Mouse (Mus musculus) forebrain, embryonic 14.5 days (tissue): ENCODE measurements at regions not wholly inside any gene's neighbourhood (a gene's known extent, or its start where the extent isn't known, plus 50 kb on each side); places are given as distances from the start of the nearest gene placed in this dataset.

Source experiments
- ATAC-seq: fragments of 200-750 bp; cut with Nextera tagmentation; 2 replicates; pipeline ENCODE4 v1.8.0; 2017; ENCODE audit warnings: mild to moderate bottlenecking, moderate library complexity
- DNase-seq: peaks from one replicate; pipeline ENCODE4 v3.0.0-alpha.2; 2015; ENCODE audit warnings: low spot score
- H3K27ac ChIP-seq: fragments of 300-500 bp; sonication (generic); 2 replicates; pipeline ENCODE4 v1.5.1; 2014; ENCODE audit warnings: low read depth, mild to moderate bottlenecking, control low read depth, low read length, moderate library complexity
- H3K27me3 ChIP-seq: fragments of 300-500 bp; sonication (generic); replicated peaks from 2 replicates; pipeline ENCODE4 v1.6.1; 2014; ENCODE audit warnings: low read length, control low read depth, mixed read lengths; ENCODE audit not compliant: control insufficient read depth, insufficient read depth
- H3K36me3 ChIP-seq: fragments of 300-500 bp; sonication (generic); 2 replicates; pipeline ENCODE4 v1.6.1; 2014; ENCODE audit warnings: low read length, control low read depth; ENCODE audit not compliant: control insufficient read depth, insufficient read depth
- H3K4me1 ChIP-seq: fragments of 300-500 bp; sonication (generic); 2 replicates; pipeline ENCODE4 v1.6.1; 2014; ENCODE audit warnings: antibody characterized with exemption, low read length, control low read depth; ENCODE audit not compliant: control insufficient read depth, insufficient read depth
- H3K4me2 ChIP-seq: fragments of 300-500 bp; sonication (generic); 2 replicates; pipeline ENCODE4 v1.6.1; 2014; ENCODE audit warnings: mild to moderate bottlenecking, control low read depth, low read length
- H3K4me3 ChIP-seq: fragments of 300-500 bp; sonication (generic); 2 replicates; pipeline ENCODE4 v1.5.1; 2014; ENCODE audit warnings: low read depth, low read length, control low read depth
- H3K9ac ChIP-seq: fragments of 300-500 bp; sonication (generic); 2 replicates; pipeline ENCODE4 v1.6.1; 2014; ENCODE audit warnings: mild to moderate bottlenecking, low read length, control low read depth, moderate library complexity
- H3K9me3 ChIP-seq: fragments of 300-500 bp; sonication (generic); replicated peaks from 2 replicates; pipeline ENCODE4 v1.6.1; 2016; ENCODE audit warnings: low read length, control low read depth, mixed read lengths; ENCODE audit not compliant: control insufficient read depth
- WGBS: fragments of 180-500 bp; shearing (Covaris S2); extraction: QIAGEN DNeasy Blood & Tissue Kit; methylation state at CpG from one replicate; pipeline ENCODE4 v1.1.7; 2014; 5-methylcytosine and 5-hydroxymethylcytosine counted together

DNA sequence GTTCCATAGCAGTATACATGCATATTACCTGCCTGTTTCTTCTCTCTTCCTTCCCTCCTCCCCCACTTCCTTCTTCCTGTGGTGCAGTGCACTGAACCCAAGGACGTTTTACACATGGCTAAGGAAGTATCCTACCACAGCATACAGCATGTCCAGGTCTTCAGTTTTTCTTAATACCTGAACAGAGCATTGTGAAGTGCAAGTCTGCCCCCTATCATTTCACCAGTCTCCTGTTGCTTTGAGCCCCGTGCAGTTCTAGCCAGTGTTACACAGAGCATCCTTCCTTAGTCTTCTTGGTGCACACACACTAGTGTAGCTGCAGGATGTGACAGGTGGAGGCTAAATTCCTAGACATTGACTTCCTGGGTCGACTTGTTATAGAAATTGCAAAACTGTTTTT lies 53.7 kb upstream of the Foxb1 start:
- H3K36me3 ChIP-seq = no peaks in the 10 kb centered on the region
- no peak overlapping the region for H3K4me3 ChIP-seq
- H3K4me2 ChIP-seq = no peak overlapping the region
- H3K27ac ChIP-seq = no peak overlapping the region
- 0 out of 2 replicates have a peak, but pooled peaks cover 8% of the 10 kb centered on the region for H3K27me3 ChIP-seq
- ATAC-seq (no peak), DNase-seq (no peak)
- WGBS = 62% methylated on average over 3 of the region's 3 CpGs
- H3K9me3 ChIP-seq = no peaks in the 10 kb centered on the region
- H3K4me1 ChIP-seq = no peaks in the 10 kb centered on the region
- H3K9ac ChIP-seq = no peak overlapping the region

DNA sequence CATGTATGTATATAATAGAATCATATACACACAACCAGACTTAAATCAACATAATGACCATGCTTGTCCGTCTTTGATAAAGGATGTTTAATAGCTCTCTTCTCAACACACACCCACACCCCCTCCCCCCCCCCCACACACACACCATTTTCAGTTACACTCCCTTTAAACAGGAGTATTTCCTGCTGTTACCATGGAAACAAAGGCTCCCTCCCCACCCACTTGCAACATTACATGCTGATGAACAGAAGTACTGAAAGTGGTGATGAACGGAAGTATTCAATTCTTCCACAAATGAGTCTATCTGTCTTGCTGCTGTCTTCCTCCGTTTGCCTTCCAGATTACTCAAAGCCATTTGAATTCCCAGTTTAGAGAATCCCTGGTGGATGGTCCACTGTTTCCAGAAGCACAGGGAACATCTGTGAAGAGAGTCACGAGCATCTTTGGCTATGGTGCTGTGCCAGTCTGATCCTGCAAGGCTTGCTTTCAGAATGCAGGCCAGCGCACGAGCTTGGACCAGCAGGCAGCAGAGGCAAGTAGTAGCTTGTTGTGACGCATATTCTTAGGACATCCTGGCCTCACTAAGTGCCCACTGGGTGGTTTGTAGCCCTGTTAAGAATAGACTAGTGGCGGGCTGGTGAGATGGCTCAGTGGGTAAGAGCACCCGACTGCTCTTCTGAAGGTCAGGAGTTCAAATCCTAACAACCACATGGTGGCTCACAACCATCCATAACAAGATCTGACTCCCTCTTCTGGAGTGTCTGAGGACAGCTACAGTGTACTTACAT lies 62.6 kb upstream of the Foxb1 start:
- Histone ChIP-seq H3K9me3 (no peaks in the 10 kb centered on the region), H3K4me2 (no peak overlapping the region), H3K9ac (no peak overlapping the region), H3K4me1 (no peaks in the 10 kb centered on the region), H3K27ac (no peak overlapping the region), H3K36me3 (no peaks in the 10 kb centered on the region), H3K27me3 (peaks cover 54% of the 10 kb centered on the region), H3K4me3 (no peak overlapping the region)
- 75% methylated on average over 9 of the region's 9 CpGs for WGBS
- DNase-seq (peak; percentile 14), ATAC-seq (no peak)

DNA sequence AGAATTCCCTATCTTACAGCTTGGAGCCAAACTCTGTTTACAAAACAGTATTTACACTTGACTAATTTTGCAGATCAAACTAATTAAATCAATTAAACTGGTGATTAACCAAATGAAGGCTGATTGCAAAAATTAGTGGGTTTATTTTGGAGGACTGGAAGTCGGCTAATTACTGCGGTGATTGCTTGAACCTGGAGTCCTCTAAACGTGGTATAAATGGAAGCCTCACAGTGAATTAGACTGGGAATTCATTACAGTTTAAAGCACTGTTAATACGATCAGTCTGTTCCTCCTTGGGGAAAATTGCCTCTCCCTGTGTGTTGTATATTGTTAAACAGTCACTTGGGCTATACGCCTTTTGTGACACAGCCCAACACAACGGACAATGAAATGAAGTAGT lies 67.7 kb upstream of the Foxb1 start:
- Histone ChIP-seq H3K27ac (no peak overlapping the region), H3K4me2 (no peak overlapping the region), H3K36me3 (no peaks in the 10 kb centered on the region), H3K27me3 (peaks cover 73% of the 10 kb centered on the region), H3K9ac (no peak overlapping the region), H3K4me1 (no peaks in the 10 kb centered on the region), H3K9me3 (no peaks in the 10 kb centered on the region), H3K4me3 (no peak overlapping the region)
- peak; percentile 74 for DNase-seq
- ATAC-seq = 0 out of 2 replicates have a peak, but pooled peaks have one; percentile 42
- 13% methylated on average over 6 of the region's 6 CpGs for WGBS

DNA sequence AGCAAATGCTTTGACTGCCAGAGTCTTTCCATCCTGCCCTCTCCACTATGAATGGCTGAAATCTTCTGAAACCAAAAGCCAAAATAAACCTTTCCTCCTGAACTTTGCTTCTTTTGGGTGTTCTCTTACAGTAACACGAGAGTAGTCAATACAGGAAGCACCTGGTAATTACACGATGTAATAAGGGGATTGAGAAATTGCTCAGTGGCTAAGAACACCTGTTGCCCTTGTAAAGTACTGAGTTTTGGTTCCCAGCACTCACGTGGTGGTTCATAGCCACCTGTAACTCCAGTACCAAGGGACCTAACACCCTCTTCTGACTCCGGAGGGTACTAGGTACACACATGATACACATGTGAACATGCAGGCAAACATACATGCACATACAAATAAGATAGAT lies 74.7 kb upstream of the Foxb1 start:
- Histone ChIP-seq H3K27ac (no peak overlapping the region), H3K27me3 (peaks cover 73% of the 10 kb centered on the region)

DNA sequence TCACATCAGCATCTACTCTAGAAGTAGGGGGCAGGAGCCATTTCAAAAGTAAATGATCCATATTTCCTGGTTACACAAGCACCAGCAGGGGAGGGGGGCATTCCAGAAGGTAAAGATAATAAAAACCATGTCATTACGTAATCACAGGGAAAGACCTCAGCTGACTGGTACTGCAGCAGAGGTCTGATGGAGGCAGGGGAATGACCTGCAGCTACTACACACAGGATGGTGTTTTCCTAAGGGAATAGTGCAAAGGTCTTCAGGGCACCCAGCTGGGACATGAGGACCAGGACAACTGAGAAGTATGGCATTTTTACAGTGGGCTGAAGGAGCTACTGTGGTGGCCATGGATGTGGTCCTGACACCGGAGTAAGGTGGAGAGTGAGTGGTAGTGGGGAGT lies 78.5 kb upstream of the Foxb1 start:
- Histone ChIP-seq H3K9me3 (no peaks in the 10 kb centered on the region), H3K4me3 (no peak overlapping the region), H3K4me2 (no peak overlapping the region), H3K9ac (no peak overlapping the region), H3K36me3 (no peaks in the 10 kb centered on the region), H3K27me3 (peaks cover 57% of the 10 kb centered on the region), H3K4me1 (0 out of 2 replicates have a peak, but pooled peaks cover 5% of the 10 kb centered on the region), H3K27ac (no peak overlapping the region)
- WGBS = 89% methylated on average over 2 of the region's 2 CpGs
- ATAC-seq (no peak), DNase-seq (no peak)

More for the DNA sequence above, 74.7 kb upstream of the Foxb1 start:
- no peak for DNase-seq
- no peak overlapping the region for H3K4me2 ChIP-seq
- no peak overlapping the region for H3K9ac ChIP-seq
- H3K4me3 ChIP-seq = no peak overlapping the region
- ATAC-seq = no peak
- no peaks in the 10 kb centered on the region for H3K4me1 ChIP-seq
- H3K36me3 ChIP-seq = no peaks in the 10 kb centered on the region
- 80% methylated on average over 4 of the region's 4 CpGs for whole genome bisulfite sequencing
- H3K9me3 ChIP-seq = no peaks in the 10 kb centered on the region

DNA sequence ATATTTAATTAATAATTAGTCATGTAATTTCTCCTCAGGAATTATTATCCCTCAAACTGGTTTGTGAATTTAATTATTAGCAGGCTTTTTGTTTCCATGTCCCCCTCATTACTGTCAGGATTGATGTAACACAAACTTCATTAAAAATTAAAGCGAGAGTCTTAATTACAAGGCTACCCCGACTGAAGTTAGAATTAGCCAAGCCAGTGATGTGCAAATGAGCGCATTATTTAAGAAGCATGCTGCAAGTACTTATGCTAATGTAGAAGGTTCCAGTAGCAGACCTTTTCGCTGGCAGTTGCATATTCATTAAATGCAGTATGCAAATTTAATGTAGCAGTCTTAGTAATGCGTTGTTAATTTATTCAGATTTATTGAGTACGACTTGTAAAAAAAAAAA lies 84.0 kb upstream of the Foxb1 start:
- Histone ChIP-seq H3K9ac (no peak overlapping the region), H3K4me1 (peaks cover 12% of the 10 kb centered on the region), H3K27me3 (peaks cover 25% of the 10 kb centered on the region), H3K27ac (no peak overlapping the region), H3K9me3 (no peaks in the 10 kb centered on the region), H3K4me2 (0 out of 2 replicates have a peak overlapping the region, but pooled peaks have one; percentile 30), H3K4me3 (no peak overlapping the region), H3K36me3 (no peaks in the 10 kb centered on the region)
- DNase-seq (peak; percentile 96), ATAC-seq (peak; percentile 95)
- 5% methylated on average over 6 of the region's 6 CpGs for WGBS

DNA sequence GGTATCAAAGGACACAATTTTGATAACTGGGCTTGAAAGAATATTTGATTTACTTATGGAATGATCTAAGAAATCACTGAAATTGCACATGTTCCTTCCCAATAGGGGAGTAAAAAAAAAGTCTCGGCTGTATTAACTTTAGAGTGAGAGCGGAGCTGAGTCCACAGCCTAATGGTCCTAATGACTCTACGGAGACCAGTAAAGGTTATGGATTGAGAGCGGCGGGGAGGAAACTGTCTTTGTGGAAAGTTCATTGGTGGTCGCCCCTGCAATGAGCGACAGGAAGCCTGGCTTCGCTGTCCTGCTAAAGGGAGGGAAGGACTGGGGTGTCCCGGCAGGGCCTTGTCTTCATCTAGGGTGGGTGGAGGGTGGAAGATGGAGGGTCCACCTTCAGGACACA lies 84.5 kb upstream of the Foxb1 start:
- Histone ChIP-seq H3K27ac (no peak overlapping the region), H3K9ac (no peak overlapping the region), H3K4me3 (no peak overlapping the region), H3K4me1 (peaks cover 12% of the 10 kb centered on the region), H3K9me3 (no peaks in the 10 kb centered on the region), H3K27me3 (peaks cover 25% of the 10 kb centered on the region), H3K36me3 (no peaks in the 10 kb centered on the region), H3K4me2 (peak overlapping the region; percentile 30)
- DNase-seq (no peak), ATAC-seq (peak; percentile 45)
- WGBS = 13% methylated on average over 9 of the region's 9 CpGs

DNA sequence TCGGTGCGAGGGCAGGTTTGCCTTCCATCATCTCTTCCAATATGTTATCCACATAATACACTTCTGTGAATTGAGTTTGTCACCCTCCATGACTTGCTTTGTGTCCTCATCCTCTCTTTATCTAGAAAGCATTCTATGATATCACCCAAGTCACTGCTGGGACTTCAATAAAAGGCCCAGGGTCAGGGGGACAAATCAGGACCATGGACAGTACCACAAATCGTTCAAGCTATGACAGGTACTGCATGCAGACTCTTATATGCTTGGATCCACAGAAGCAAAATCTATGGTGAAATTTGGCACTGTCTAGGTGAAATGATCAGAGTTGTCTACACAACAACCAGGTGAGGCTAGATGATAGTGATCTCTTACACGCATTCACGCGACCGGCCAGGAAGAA lies 95.9 kb upstream of the Foxb1 start:
- DNase-seq = no peak

DNA sequence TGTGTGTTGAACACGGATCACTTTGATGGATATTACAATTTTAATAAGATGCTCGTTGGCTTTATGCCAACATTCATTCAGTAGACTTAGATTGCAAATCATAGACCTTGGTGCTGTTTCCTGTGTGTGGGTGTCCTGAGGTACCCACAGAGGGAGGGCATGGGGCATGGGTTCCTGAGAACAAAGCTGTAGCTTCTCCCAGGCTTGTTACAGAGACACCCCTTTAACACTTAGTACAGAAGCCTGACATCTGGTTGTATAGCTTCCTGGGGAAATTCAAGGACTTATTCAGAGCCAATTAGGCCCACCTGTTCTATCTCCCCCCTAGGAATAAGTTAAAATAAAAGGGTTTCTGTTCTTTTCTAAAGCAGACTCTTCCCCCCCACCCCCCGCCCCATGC lies 97.9 kb upstream of the Foxb1 start:
- ATAC-seq = no peak; the same call in 1 of the 2 replicates
- Histone ChIP-seq H3K27me3 (no peaks in the 10 kb centered on the region; the same call in 1 of the 2 replicates), H3K9me3 (no peaks in the 10 kb centered on the region), H3K4me3 (no peak overlapping the region), H3K36me3 (no peaks in the 10 kb centered on the region), H3K4me1 (no peaks in the 10 kb centered on the region), H3K4me2 (no peak overlapping the region), H3K27ac (no peak overlapping the region), H3K9ac (no peak overlapping the region)
- 61% methylated on average over 3 of the region's 3 CpGs for WGBS
- peak; percentile 36 for DNase-seq

More for the DNA sequence above, 95.9 kb upstream of the Foxb1 start:
- 88% methylated on average over 7 of the region's 7 CpGs for WGBS
- Histone ChIP-seq H3K4me1 (no peaks in the 10 kb centered on the region), H3K9ac (no peak overlapping the region), H3K36me3 (no peaks in the 10 kb centered on the region), H3K4me2 (no peak overlapping the region), H3K9me3 (no peaks in the 10 kb centered on the region), H3K4me3 (no peak overlapping the region), H3K27ac (no peak overlapping the region), H3K27me3 (no peaks in the 10 kb centered on the region)
- no peak for ATAC-seq
